Mouse (Mus musculus): ENCODE results near the gene Stat5b. TPM values are rescaled to one million over a fixed set of nuclear protein-coding genes. Genes with fewer than 3 reads are reported as not detected.

Stat5b gene
- total and polyA plus RNA-seq, 3 experiments: 29.3 to 37.0 (median 32.3) TPM

- no peaks in the 10 kb centered on the region for H3K27me3 ChIP-seq (ENCODE audit: control insufficient read depth in 1 of 2, insufficient read depth in 2 of 2, low read length in 2 of 2)
- no peak for DNase-seq (ENCODE audit: low read depth, low spot score)
- H3K79me2 ChIP-seq (ENCODE audit: control insufficient read depth, insufficient read depth, low read length, poor library complexity): no peaks in the 10 kb centered on the region
- no peak overlapping the region for H3K9ac ChIP-seq (ENCODE audit: control insufficient read depth, low read depth, low read length, poor library complexity, severe bottlenecking)
- no peak for TF ChIP-seq CTCF (IDR thresholded peaks at IDR 0.05 in 2 of 3, conservative IDR thresholded peaks at IDR 0.05 in 1 of 3; ENCODE audit: control insufficient read depth in 1 of 3, insufficient read depth in 1 of 3, low read depth in 2 of 3, low read length in 3 of 3, poor library complexity in 1 of 3, severe bottlenecking in 1 of 3)
- TF ChIP-seq ZNF384 (IDR thresholded peaks at IDR 0.05; ENCODE audit: low read depth, low read length): no peak
- TF ChIP-seq BHLHE40 (IDR thresholded peaks at IDR 0.05; ENCODE audit: borderline replicate concordance, low read depth, low read length): no peak
- TF ChIP-seq POLR2AphosphoS2 (IDR thresholded peaks at IDR 0.05; ENCODE audit: low read length): no peak
- TF ChIP-seq MYB (IDR thresholded peaks at IDR 0.05; ENCODE audit: low read depth, low read length): no peak
- TF ChIP-seq POLR2AphosphoS5 (IDR thresholded peaks at IDR 0.05; ENCODE audit: borderline replicate concordance, low read depth, low read length): no peak
- TF ChIP-seq TCF12 (IDR thresholded peaks at IDR 0.05; ENCODE audit: low read depth, low read length): no peak
- TF ChIP-seq JUND (IDR thresholded peaks at IDR 0.05; ENCODE audit: low read depth, low read length): no peak
- TF ChIP-seq MYC (IDR thresholded peaks at IDR 0.05; ENCODE audit: low read depth, low read length): no peak
- no peak overlapping the region for H3K27ac ChIP-seq (ENCODE audit: control insufficient read depth, low read depth, low read length)
- H3K4me1 ChIP-seq (ENCODE audit: control insufficient read depth in 1 of 2, insufficient read depth in 2 of 2, low read length in 2 of 2): peaks cover 3 to 9% of the 10 kb centered on the region in 2 experiments; a peak in 3 of 4 replicates
- 0 out of 4 replicates have a peak, but pooled peaks cover 0 to 5% of the 10 kb centered on the region in 2 experiments for H3K36me3 ChIP-seq (ENCODE audit: control insufficient read depth in 1 of 2, insufficient read depth in 2 of 2, low read length in 2 of 2)
- no peaks in the 10 kb centered on the region for H3K9me3 ChIP-seq (replicated peaks; ENCODE audit: insufficient read depth, low read length)
- H3K4me3 ChIP-seq (ENCODE audit: control insufficient read depth in 1 of 2, insufficient read depth in 1 of 2, low read depth in 2 of 2, low read length in 2 of 2): no peak overlapping the region
Measured at GRCm38 (mm10) chr11:100746546-100746945, 104.0 kb downstream of the Stat5b start.

- DNase-seq (ENCODE audit: low read depth, low spot score): peak; percentile 84
- Histone ChIP-seq H3K4me1 (ENCODE audit: control insufficient read depth in 1 of 2, insufficient read depth in 2 of 2, low read length in 2 of 2) (peaks cover 3 to 9% of the 10 kb centered on the region in 2 experiments; a peak in 3 of 4 replicates), H3K27me3 (ENCODE audit: control insufficient read depth in 1 of 2, insufficient read depth in 2 of 2, low read length in 2 of 2) (no peaks in the 10 kb centered on the region), H3K36me3 (ENCODE audit: control insufficient read depth in 1 of 2, insufficient read depth in 2 of 2, low read length in 2 of 2) (0 out of 4 replicates have a peak, but pooled peaks cover 0 to 5% of the 10 kb centered on the region in 2 experiments), H3K27ac (ENCODE audit: control insufficient read depth, low read depth, low read length) (no peak overlapping the region), H3K4me3 (ENCODE audit: control insufficient read depth in 1 of 2, insufficient read depth in 1 of 2, low read depth in 2 of 2, low read length in 2 of 2) (no peak overlapping the region), H3K9me3 (replicated peaks; ENCODE audit: insufficient read depth, low read length) (no peaks in the 10 kb centered on the region), H3K79me2 (ENCODE audit: control insufficient read depth, insufficient read depth, low read length, poor library complexity) (no peaks in the 10 kb centered on the region), H3K9ac (ENCODE audit: control insufficient read depth, low read depth, low read length, poor library complexity, severe bottlenecking) (no peak overlapping the region)
- no peak for TF ChIP-seq USF1 (IDR thresholded peaks at IDR 0.05; ENCODE audit: low read depth, low read length)
- TF ChIP-seq ZC3H11A (IDR thresholded peaks at IDR 0.05; ENCODE audit: low read depth, low read length): peak; percentile 78
- TF ChIP-seq ZNF384 (IDR thresholded peaks at IDR 0.05; ENCODE audit: low read depth, low read length): peak; percentile 55
- TF ChIP-seq MAX (IDR thresholded peaks at IDR 0.05; ENCODE audit: low read length): no peak
- TF ChIP-seq CHD2 (IDR thresholded peaks at IDR 0.05; ENCODE audit: low read length): no peak
- TF ChIP-seq SIN3A (IDR thresholded peaks at IDR 0.05; ENCODE audit: low read length): peak; percentile 24; the same call in 1 of the 2 replicates
- TF ChIP-seq HCFC1 (IDR thresholded peaks at IDR 0.05; ENCODE audit: low read depth, low read length): 0 out of 2 replicates have a peak, but pooled peaks have one; percentile 34
- no peak for TF ChIP-seq MAZ (IDR thresholded peaks at IDR 0.05; ENCODE audit: low read depth, low read length)
- no peak for TF ChIP-seq CHD1 (IDR thresholded peaks at IDR 0.05; ENCODE audit: low read depth, low read length)
- TF ChIP-seq MAFK (IDR thresholded peaks at IDR 0.05; ENCODE audit: borderline replicate concordance, low read depth, low read length): no peak
- TF ChIP-seq ETS1 (IDR thresholded peaks at IDR 0.05; ENCODE audit: low read depth, low read length): no peak
- TF ChIP-seq KAT2A (conservative IDR thresholded peaks at IDR 0.05; ENCODE audit: low read depth, low read length): no peak
- peak; percentile 26; the same call in 1 of the 2 replicates for TF ChIP-seq NELFE (IDR thresholded peaks at IDR 0.05; ENCODE audit: low read depth, low read length)
- TF ChIP-seq MYC (IDR thresholded peaks at IDR 0.05; ENCODE audit: low read depth, low read length): no peak
- no peak for TF ChIP-seq ELF1 (IDR thresholded peaks at IDR 0.05; ENCODE audit: low read depth, low read length)
- peak; percentile 69 for TF ChIP-seq RAD21 (IDR thresholded peaks at IDR 0.05; ENCODE audit: low read depth, low read length)
- TF ChIP-seq POLR2A (IDR thresholded peaks at IDR 0.05; ENCODE audit: control insufficient read depth in 1 of 2, insufficient read depth in 1 of 2, low read depth in 1 of 2, low read length in 2 of 2, poor library complexity in 1 of 2): no peak
- no peak for TF ChIP-seq E2F4 (IDR thresholded peaks at IDR 0.05; ENCODE audit: borderline replicate concordance, low read depth, low read length)
- TF ChIP-seq MEF2A (IDR thresholded peaks at IDR 0.05; ENCODE audit: extremely low read depth, insufficient replicate concordance, low read depth, low read length, poor library complexity, severe bottlenecking): no peak
- no peak for TF ChIP-seq TCF12 (IDR thresholded peaks at IDR 0.05; ENCODE audit: low read depth, low read length)
- no peak for TF ChIP-seq JUND (IDR thresholded peaks at IDR 0.05; ENCODE audit: low read depth, low read length)
- TF ChIP-seq SMC3 (IDR thresholded peaks at IDR 0.05; ENCODE audit: low read depth, low read length): peak; percentile 88
- no peak for TF ChIP-seq MXI1 (IDR thresholded peaks at IDR 0.05; ENCODE audit: low read depth, low read length)
- no peak for TF ChIP-seq MYB (IDR thresholded peaks at IDR 0.05; ENCODE audit: low read depth, low read length)
- no peak for TF ChIP-seq ZKSCAN1 (IDR thresholded peaks at IDR 0.05; ENCODE audit: low read depth, low read length)
- TF ChIP-seq UBTF (IDR thresholded peaks at IDR 0.05; ENCODE audit: borderline replicate concordance, insufficient read depth, low read depth, low read length): no peak
- TF ChIP-seq CTCF (IDR thresholded peaks at IDR 0.05 in 2 of 3, conservative IDR thresholded peaks at IDR 0.05 in 1 of 3; ENCODE audit: control insufficient read depth in 1 of 3, insufficient read depth in 1 of 3, low read depth in 2 of 3, low read length in 3 of 3, poor library complexity in 1 of 3, severe bottlenecking in 1 of 3): peak; percentile 74 to 85 (median 76)
- no peak for TF ChIP-seq TAL1 (IDR thresholded peaks at IDR 0.05; ENCODE audit: low read length)
Measured at GRCm38 (mm10) chr11:100745085-100745484, 105.4 kb downstream of the Stat5b start.

All from MEL (cell line).